Mouse (Mus musculus) limb, embryonic 12.5 days (tissue): ENCODE results near the gene Cog2. TPM values are rescaled to one million over a fixed set of nuclear protein-coding genes. Genes with fewer than 3 reads are reported as not detected.
A peak's percentile ranks its signal among the peaks of the same experiment; 100 is the strongest.

Source experiments
- ATAC-seq: fragments of 200-750 bp; cut with Nextera tagmentation; 2 replicates; pipeline ENCODE4 v1.8.0; 2017; ENCODE audit warnings: low read depth, moderate TSS enrichment; ENCODE audit not compliant: insufficient number of reproducible peaks, insufficient read depth, low FRiP score, low TSS enrichment
- H3K27ac ChIP-seq: fragments of 300-500 bp; sonication (generic); 2 replicates; pipeline ENCODE4 v1.5.1; 2016; ENCODE audit warnings: mild to moderate bottlenecking, moderate library complexity
- H3K27me3 ChIP-seq: fragments of 300-500 bp; sonication (generic); 2 replicates; pipeline ENCODE4 v1.6.1; 2016; ENCODE audit warnings: mild to moderate bottlenecking, moderate library complexity
- H3K36me3 ChIP-seq: fragments of 300-500 bp; sonication (generic); 2 replicates; pipeline ENCODE4 v1.6.1; 2016; ENCODE audit warnings: mild to moderate bottlenecking, moderate library complexity
- H3K4me1 ChIP-seq: fragments of 300-500 bp; sonication (generic); replicated peaks from 2 replicates; pipeline ENCODE4 v1.6.1; 2016
- H3K4me2 ChIP-seq: fragments of 300-500 bp; sonication (generic); 2 replicates; pipeline ENCODE4 v1.6.1; 2016; ENCODE audit warnings: mild to moderate bottlenecking, moderate library complexity
- H3K4me3 ChIP-seq: fragments of 300-500 bp; sonication (generic); replicated peaks from 2 replicates; pipeline ENCODE4 v1.5.1; 2016; ENCODE audit warnings: mild to moderate bottlenecking
- H3K9ac ChIP-seq: fragments of 300-500 bp; sonication (generic); replicated peaks from 2 replicates; pipeline ENCODE4 v1.6.1; 2016; ENCODE audit warnings: mild to moderate bottlenecking, moderate library complexity
- H3K9me3 ChIP-seq: fragments of 300-500 bp; sonication (generic); 2 replicates; pipeline ENCODE4 v1.6.1; 2016; ENCODE audit warnings: mild to moderate bottlenecking, moderate library complexity
- WGBS: fragments of 180-500 bp; shearing (Covaris S2); methylation state at CpG from one replicate; pipeline ENCODE4 v1.1.7; 2016; 5-methylcytosine and 5-hydroxymethylcytosine counted together
- polyA plus RNA-seq: library from polyadenylated mRNA; unstranded; fragments of >200 nt; fragmentation: Nextera tagmentation; extraction: Ambion mirVana; gene quantifications from 2 replicates; pipeline ENCODE4 v1.2.1, GENCODE M21; 2016

The Cog2 gene
- polyA plus RNA-seq, 1 experiment from 2014 or later = 42.8 TPM

GRCm38 (mm10) chr8:124569593-124569992 is 49.0 kb downstream of the Cog2 start, which contains the start of gene Agt:
Gene Agt (minus strand): TSS chr8:124569706.
- H3K27me3 ChIP-seq = no peaks in the 10 kb centered on the region
- no peaks in the 10 kb centered on the region for H3K36me3 ChIP-seq
- no peak within 1 kb of the TSS; the same call in 1 of the 2 replicates for H3K27ac ChIP-seq
- H3K9ac ChIP-seq = no peak within 1 kb of the TSS
- no peaks in the 10 kb centered on the region for H3K9me3 ChIP-seq
- ATAC-seq = no peak
- H3K4me2 ChIP-seq = no peak within 1 kb of the TSS
- 82% methylated on average over 2 of the region's 2 CpGs for WGBS
- H3K4me3 ChIP-seq = no peak within 1 kb of the TSS
- no peaks in the 10 kb centered on the region for H3K4me1 ChIP-seq

- Histone ChIP-seq H3K27ac (0 out of 2 replicates have a peak overlapping the region, but pooled peaks have one; percentile 23), H3K27me3 (no peaks in the 10 kb centered on the region), H3K4me2 (no peak overlapping the region), H3K9me3 (no peaks in the 10 kb centered on the region), H3K9ac (no peak overlapping the region), H3K4me1 (no peaks in the 10 kb centered on the region), H3K4me3 (no peak overlapping the region), H3K36me3 (no peaks in the 10 kb centered on the region)
- 80% methylated on average over 8 of the region's 8 CpGs for whole genome bisulfite sequencing
- ATAC-seq = no peak
Observed at GRCm38 (mm10) chr8:124571732-124572429, 51.3 kb downstream of the Cog2 start.

- ATAC-seq = no peak
- Histone ChIP-seq H3K9me3 (no peaks in the 10 kb centered on the region), H3K4me3 (no peak overlapping the region), H3K36me3 (no peaks in the 10 kb centered on the region), H3K9ac (no peak overlapping the region), H3K4me1 (no peaks in the 10 kb centered on the region), H3K4me2 (no peak overlapping the region), H3K27ac (no peak overlapping the region), H3K27me3 (no peaks in the 10 kb centered on the region)
Observed at GRCm38 (mm10) chr8:124572430-124572775, 51.8 kb downstream of the Cog2 start.

GRCm38 (mm10) chr8:124573552-124574340 is 53.2 kb downstream of the Cog2 start:
- Histone ChIP-seq H3K36me3 (no peaks in the 10 kb centered on the region), H3K9me3 (no peaks in the 10 kb centered on the region), H3K4me3 (no peak overlapping the region), H3K27ac (0 out of 2 replicates have a peak overlapping the region, but pooled peaks have one; percentile 37), H3K27me3 (no peaks in the 10 kb centered on the region), H3K9ac (no peak overlapping the region), H3K4me2 (no peak overlapping the region), H3K4me1 (no peaks in the 10 kb centered on the region)
- ATAC-seq = no peak
- WGBS = 68% methylated on average over 15 of the region's 15 CpGs

- no peaks in the 10 kb centered on the region for H3K9me3 ChIP-seq
- H3K27ac ChIP-seq = no peak within 1 kb of the TSS
- no peak within 1 kb of the TSS for H3K9ac ChIP-seq
- no peak within 1 kb of the TSS for H3K4me2 ChIP-seq
- H3K27me3 ChIP-seq = no peaks in the 10 kb centered on the region
- H3K4me3 ChIP-seq = no peak within 1 kb of the TSS
- no peaks in the 10 kb centered on the region for H3K36me3 ChIP-seq
- no peaks in the 10 kb centered on the region for H3K4me1 ChIP-seq
- 88% methylated on average over 8 of the region's 8 CpGs for WGBS
- ATAC-seq = no peak
Observed at GRCm38 (mm10) chr8:124575811-124576210, 55.2 kb downstream of the Cog2 start, which contains the start of gene Capn9. Gene Capn9 (plus strand): TSS chr8:124576111.

GRCm38 (mm10) chr8:124576751-124577150 is 56.2 kb downstream of the Cog2 start:
- no peaks in the 10 kb centered on the region for H3K36me3 ChIP-seq
- WGBS = 79% methylated on average over 1 of the region's 1 CpGs
- H3K4me2 ChIP-seq = no peak overlapping the region
- no peak overlapping the region for H3K4me3 ChIP-seq
- H3K9me3 ChIP-seq = no peaks in the 10 kb centered on the region
- no peak for ATAC-seq
- H3K27me3 ChIP-seq = no peaks in the 10 kb centered on the region
- H3K4me1 ChIP-seq = no peaks in the 10 kb centered on the region
- H3K27ac ChIP-seq = no peak overlapping the region
- no peak overlapping the region for H3K9ac ChIP-seq

GRCm38 (mm10) chr8:124585718-124586425 is 65.3 kb downstream of the Cog2 start:
- Histone ChIP-seq H3K9me3 (no peaks in the 10 kb centered on the region), H3K27ac (no peak overlapping the region), H3K27me3 (no peaks in the 10 kb centered on the region), H3K9ac (no peak overlapping the region), H3K4me1 (no peaks in the 10 kb centered on the region), H3K4me2 (no peak overlapping the region), H3K4me3 (no peak overlapping the region), H3K36me3 (no peaks in the 10 kb centered on the region)
- ATAC-seq = no peak
- WGBS = 58% methylated on average over 3 of the region's 3 CpGs

- 74% methylated on average over 2 of the region's 2 CpGs for whole genome bisulfite sequencing
Observed at GRCm38 (mm10) chr8:124586556-124586955, 66.0 kb downstream of the Cog2 start.

GRCm38 (mm10) chr8:124589393-124589792 is 68.8 kb downstream of the Cog2 start:
- Histone ChIP-seq H3K9ac (no peak overlapping the region), H3K4me2 (no peak overlapping the region), H3K9me3 (no peaks in the 10 kb centered on the region), H3K27me3 (peaks cover 3% of the 10 kb centered on the region; the same call in 1 of the 2 replicates), H3K4me1 (no peaks in the 10 kb centered on the region), H3K27ac (no peak overlapping the region), H3K4me3 (no peak overlapping the region), H3K36me3 (no peaks in the 10 kb centered on the region)
- no peak for ATAC-seq
- WGBS = 78% methylated on average over 4 of the region's 4 CpGs

More at GRCm38 (mm10) chr8:124586556-124586955, 66.0 kb downstream of the Cog2 start:
- ATAC-seq = no peak
- Histone ChIP-seq H3K9ac (no peak overlapping the region), H3K27ac (no peak overlapping the region), H3K4me1 (no peaks in the 10 kb centered on the region), H3K36me3 (no peaks in the 10 kb centered on the region), H3K4me2 (no peak overlapping the region), H3K4me3 (no peak overlapping the region), H3K9me3 (no peaks in the 10 kb centered on the region), H3K27me3 (peaks cover 3% of the 10 kb centered on the region; the same call in 1 of the 2 replicates)
